Mouse (Mus musculus) heart, embryonic 14.5 days (tissue): Measurements from ENCODE around the gene Ubr3. TPM values are rescaled to one million over a fixed set of nuclear protein-coding genes. Genes with fewer than 3 reads are reported as not detected.
"Not testable (repeated sequence)": the region's sequence is repeated elsewhere in the genome, so short reads cannot be mapped to it uniquely, and the experiment has no call there.

Experiments
- ATAC-seq: fragments of 200-750 bp; cut with Nextera tagmentation; 2 replicates; pipeline ENCODE4 v1.8.0; 2017; ENCODE audit warnings: low read depth, moderate TSS enrichment; ENCODE audit not compliant: insufficient number of reproducible peaks, insufficient read depth, low FRiP score
- H3K27ac ChIP-seq, 2 experiments: fragments of 200-500 bp in 1 of 2; fragments of 300-500 bp in 1 of 2; sonication (generic) in 1 of 2; replicated peaks in 1 of 2; 2 replicates each; pipeline ENCODE4 v1.5.1; 2012 to 2014; ENCODE audit warnings: low read depth in 2 of 2, low read length in 2 of 2, control low read depth in 1 of 2, mild to moderate bottlenecking in 1 of 2, mixed read lengths in 1 of 2; ENCODE audit not compliant: control insufficient read depth in 1 of 2, insufficient read depth in 1 of 2
- H3K27me3 ChIP-seq: fragments of 300-500 bp; sonication (generic); 2 replicates; pipeline ENCODE4 v1.6.1; 2014; ENCODE audit warnings: mild to moderate bottlenecking, low read length, control low read depth; ENCODE audit not compliant: control insufficient read depth, insufficient read depth
- H3K36me3 ChIP-seq: fragments of 300-500 bp; sonication (generic); 2 replicates; pipeline ENCODE4 v1.6.1; 2014; ENCODE audit warnings: mild to moderate bottlenecking, control low read depth, low read length, mixed read lengths; ENCODE audit not compliant: control insufficient read depth, insufficient read depth
- H3K4me1 ChIP-seq, 2 experiments: fragments of 200-500 bp in 1 of 2; fragments of 300-500 bp in 1 of 2; sonication (generic) in 1 of 2; 2 replicates each; pipeline ENCODE4 v1.6.1; 2012 to 2014; ENCODE audit warnings: low read length in 2 of 2, control low read depth in 1 of 2, mixed read lengths in 1 of 2; ENCODE audit not compliant: control insufficient read depth in 2 of 2, insufficient read depth in 2 of 2
- H3K4me2 ChIP-seq: fragments of 300-500 bp; sonication (generic); 2 replicates; pipeline ENCODE4 v1.6.1; 2014; ENCODE audit warnings: mild to moderate bottlenecking, low read length
- H3K4me3 ChIP-seq, 2 experiments: fragments of 200-500 bp in 1 of 2; fragments of 300-500 bp in 1 of 2; sonication (generic) in 1 of 2; 2 replicates each; pipeline ENCODE4 v1.5.1; 2012 to 2014; ENCODE audit warnings: low read length in 2 of 2, mild to moderate bottlenecking in 2 of 2, control low read depth in 1 of 2, low read depth in 1 of 2, moderate library complexity in 1 of 2; ENCODE audit not compliant: control insufficient read depth in 1 of 2, insufficient read depth in 1 of 2
- H3K9ac ChIP-seq: fragments of 300-500 bp; sonication (generic); 2 replicates; pipeline ENCODE4 v1.6.1; 2014; ENCODE audit warnings: mild to moderate bottlenecking, low read length
- H3K9me3 ChIP-seq: fragments of 300-500 bp; sonication (generic); 2 replicates; pipeline ENCODE4 v1.6.1; 2016; ENCODE audit warnings: low read length, control low read depth; ENCODE audit not compliant: control insufficient read depth
- WGBS: fragments of 180-500 bp; shearing (Covaris S2); extraction: QIAGEN DNeasy Blood & Tissue Kit; methylation state at CpG from one replicate; pipeline ENCODE4 v1.1.7; 2014; 5-methylcytosine and 5-hydroxymethylcytosine counted together
- polyA plus RNA-seq: library from polyadenylated mRNA; unstranded; fragments of >200 nt; fragmentation: Nextera tagmentation; extraction: Ambion mirVana; gene quantifications from 2 replicates; pipeline ENCODE4 v1.2.1, GENCODE M21; 2014

Gene Ubr3
- polyA plus RNA-seq, 1 experiment from 2014 or later, result 19.9 TPM

DNA sequence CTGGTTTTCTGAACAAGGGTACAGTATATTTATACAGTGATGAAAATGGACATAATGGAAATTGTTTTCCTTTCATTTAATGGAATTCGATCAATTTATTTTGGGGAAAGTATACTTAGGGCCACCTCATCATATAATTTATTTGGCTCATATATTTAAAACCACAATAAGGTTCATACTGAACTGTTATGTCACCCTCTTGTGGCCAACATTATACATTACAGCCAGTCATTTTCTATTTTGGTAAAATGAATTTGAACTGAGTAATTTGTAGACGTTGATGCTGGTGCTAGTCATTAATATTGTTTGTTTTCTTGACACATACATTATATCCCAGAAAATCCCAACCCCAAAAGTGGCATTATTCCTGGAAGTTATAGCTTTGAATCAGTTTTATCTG is 58.6 kb downstream of the Ubr3 start:
- Histone ChIP-seq H3K9me3 (no peaks in the 10 kb centered on the region), H3K36me3 (peaks cover 65% of the 10 kb centered on the region), H3K4me3 (no peak overlapping the region), H3K4me1 (no peaks in the 10 kb centered on the region), H3K27me3 (no peaks in the 10 kb centered on the region), H3K9ac (no peak overlapping the region), H3K27ac (no peak overlapping the region), H3K4me2 (no peak overlapping the region)
- ATAC-seq, result no peak
- 49% methylated on average over 2 of the region's 2 CpGs for WGBS

DNA sequence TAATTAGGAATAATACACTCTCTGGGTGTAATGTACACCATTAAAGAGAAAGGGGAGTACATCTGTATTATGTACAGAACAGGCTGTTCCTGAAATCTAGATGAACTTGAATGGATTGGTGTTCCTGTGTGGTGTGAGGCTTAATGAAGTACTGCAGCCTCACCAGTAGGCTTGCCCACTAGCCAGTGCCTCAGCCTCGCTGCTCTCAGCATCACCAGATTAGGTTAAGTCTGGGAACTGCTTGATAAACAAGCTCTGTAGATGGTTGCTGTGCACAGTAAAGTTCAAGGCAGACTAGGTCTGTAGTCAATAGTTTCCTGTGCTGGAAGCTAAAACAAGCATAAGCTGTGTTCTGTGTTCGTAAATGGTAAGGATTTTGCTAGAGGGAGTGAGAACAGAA is 60.6 kb downstream of the Ubr3 start:
- H3K9me3 ChIP-seq, result no peaks in the 10 kb centered on the region
- H3K27ac ChIP-seq, result no peak overlapping the region
- ATAC-seq, result no peak
- no peak overlapping the region for H3K9ac ChIP-seq
- no peaks in the 10 kb centered on the region for H3K27me3 ChIP-seq
- peaks cover 70% of the 10 kb centered on the region for H3K36me3 ChIP-seq
- H3K4me2 ChIP-seq, result no peak overlapping the region
- H3K4me1 ChIP-seq, result no peaks in the 10 kb centered on the region
- no peak overlapping the region for H3K4me3 ChIP-seq
- WGBS, result 87% methylated on average over 2 of the region's 2 CpGs

DNA sequence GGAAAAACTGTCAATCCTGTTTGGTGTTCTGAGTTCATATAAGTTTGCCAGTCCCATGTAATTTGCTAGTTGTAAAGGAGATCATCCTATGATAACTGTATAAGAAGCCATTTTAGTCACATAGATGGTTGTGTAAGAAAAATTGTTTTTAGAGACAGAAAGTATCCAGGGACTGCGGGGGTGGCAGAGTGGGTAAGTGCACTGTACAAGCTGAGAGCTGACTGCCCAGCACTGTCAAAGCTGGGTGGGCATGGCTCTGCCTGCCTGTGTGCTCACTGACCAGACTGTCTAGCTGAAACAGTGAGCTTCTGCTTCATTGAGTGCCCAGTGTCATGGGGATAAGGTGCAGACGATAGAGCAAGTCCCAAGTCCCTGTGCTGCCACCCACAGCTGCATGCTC is 77.8 kb downstream of the Ubr3 start:
- no peaks in the 10 kb centered on the region for H3K4me1 ChIP-seq
- H3K9ac ChIP-seq, result no peak overlapping the region
- H3K4me3 ChIP-seq, result no peak overlapping the region
- H3K36me3 ChIP-seq, result peaks cover 62% of the 10 kb centered on the region
- WGBS, result 83% methylated on average over 2 of the region's 2 CpGs
- ATAC-seq, result no peak
- H3K27ac ChIP-seq, result no peak overlapping the region
- no peaks in the 10 kb centered on the region for H3K9me3 ChIP-seq
- H3K27me3 ChIP-seq, result no peaks in the 10 kb centered on the region
- H3K4me2 ChIP-seq, result no peak overlapping the region

DNA sequence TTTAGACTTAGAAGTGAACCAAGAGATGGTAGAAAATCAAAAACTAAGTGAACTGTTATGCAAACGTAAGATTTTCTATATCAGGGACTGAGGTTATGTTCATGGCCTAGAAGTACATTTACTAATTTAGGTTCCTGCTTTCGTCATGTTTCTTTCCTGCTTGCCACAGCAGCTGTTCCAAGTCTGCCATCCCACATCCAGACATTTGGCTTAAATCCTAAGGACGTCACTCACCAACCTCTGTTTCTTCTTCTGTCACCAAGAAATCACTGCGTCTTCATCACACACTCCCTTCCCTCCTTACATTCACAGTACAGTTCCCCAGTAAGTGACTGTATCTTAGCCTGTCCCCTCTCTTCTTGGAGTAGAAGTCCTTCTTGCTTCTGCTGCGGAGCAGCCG is 92.2 kb downstream of the Ubr3 start:
- WGBS, result 87% methylated on average over 6 of the region's 6 CpGs
- peaks cover 66% of the 10 kb centered on the region for H3K36me3 ChIP-seq
- no peak for ATAC-seq

DNA sequence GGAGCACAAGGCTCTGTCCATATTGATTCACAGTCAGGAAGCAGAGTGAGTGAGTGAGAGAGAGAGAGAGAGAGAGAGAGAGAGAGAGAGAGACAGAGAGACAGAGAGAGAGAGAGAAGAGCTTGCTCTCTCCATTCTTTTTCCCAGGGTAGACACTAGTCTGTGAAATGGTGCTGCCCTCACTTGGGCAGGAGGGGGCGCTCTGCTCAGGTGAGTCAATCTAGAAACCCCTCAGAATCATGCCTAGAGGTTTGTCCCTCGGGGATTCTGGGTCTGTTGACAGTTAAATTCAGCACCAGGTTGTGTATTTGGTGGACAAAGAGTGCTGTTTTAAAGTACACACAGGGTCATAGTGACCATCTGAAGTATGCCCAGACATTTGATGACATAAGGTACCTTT is 93.6 kb downstream of the Ubr3 start:
- H3K27ac ChIP-seq, result no peak overlapping the region
- no peak for ATAC-seq
- H3K9me3 ChIP-seq, result no peaks in the 10 kb centered on the region
- H3K27me3 ChIP-seq, result no peaks in the 10 kb centered on the region
- no peak overlapping the region for H3K4me2 ChIP-seq
- no peak overlapping the region for H3K9ac ChIP-seq
- H3K4me3 ChIP-seq, result no peak overlapping the region
- no peaks in the 10 kb centered on the region for H3K4me1 ChIP-seq
- peaks cover 69% of the 10 kb centered on the region for H3K36me3 ChIP-seq
- WGBS, result 54% methylated on average over 2 of the region's 2 CpGs

More for the DNA sequence above, 92.2 kb downstream of the Ubr3 start:
- H3K27me3 ChIP-seq, result no peaks in the 10 kb centered on the region
- no peaks in the 10 kb centered on the region for H3K4me1 ChIP-seq
- no peak overlapping the region for H3K4me3 ChIP-seq
- no peak overlapping the region for H3K27ac ChIP-seq
- no peak overlapping the region for H3K9ac ChIP-seq
- no peak overlapping the region for H3K4me2 ChIP-seq
- H3K9me3 ChIP-seq, result no peaks in the 10 kb centered on the region

DNA sequence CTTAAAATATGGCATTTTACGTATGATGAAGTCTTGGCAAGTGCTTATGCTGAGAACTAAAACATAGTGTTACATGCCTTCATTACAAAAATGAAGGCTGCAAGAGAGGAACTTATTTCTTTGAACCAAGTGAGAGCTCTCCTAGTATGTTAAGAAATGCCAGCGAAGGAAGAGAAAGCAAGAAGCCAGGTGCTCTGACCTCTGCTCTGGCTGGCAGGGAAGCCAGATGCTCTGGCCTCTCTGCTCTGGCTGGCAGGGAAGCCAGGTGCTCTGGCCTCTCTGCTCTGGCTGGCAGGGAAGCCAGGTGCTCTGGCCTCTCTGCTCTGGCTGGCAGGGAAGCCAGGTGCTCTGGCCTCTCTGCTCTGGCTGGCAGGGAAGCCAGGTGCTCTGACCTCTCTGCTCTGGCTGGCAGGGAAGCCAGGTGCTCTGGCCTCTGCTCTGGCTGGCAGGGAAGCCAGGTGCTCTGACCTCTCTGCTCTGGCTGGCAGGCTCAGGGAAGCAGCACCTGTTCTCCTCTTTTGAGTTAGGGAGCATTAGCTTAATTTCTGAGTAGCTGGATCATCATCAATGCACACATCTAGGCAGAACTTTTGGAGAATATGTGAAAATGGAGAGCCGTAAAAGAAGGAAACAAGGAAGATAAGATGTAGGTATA is 97.2 kb downstream of the Ubr3 start:
- ATAC-seq, H3K27me3 ChIP-seq, H3K27ac ChIP-seq, H3K4me3 ChIP-seq, H3K9me3 ChIP-seq, H3K9ac ChIP-seq, H3K4me2 ChIP-seq, H3K4me1 ChIP-seq: not testable (repeated sequence)
- peaks cover 69% of the 10 kb centered on the region for H3K36me3 ChIP-seq
- 79% methylated on average over 3 of the region's 3 CpGs for WGBS

DNA sequence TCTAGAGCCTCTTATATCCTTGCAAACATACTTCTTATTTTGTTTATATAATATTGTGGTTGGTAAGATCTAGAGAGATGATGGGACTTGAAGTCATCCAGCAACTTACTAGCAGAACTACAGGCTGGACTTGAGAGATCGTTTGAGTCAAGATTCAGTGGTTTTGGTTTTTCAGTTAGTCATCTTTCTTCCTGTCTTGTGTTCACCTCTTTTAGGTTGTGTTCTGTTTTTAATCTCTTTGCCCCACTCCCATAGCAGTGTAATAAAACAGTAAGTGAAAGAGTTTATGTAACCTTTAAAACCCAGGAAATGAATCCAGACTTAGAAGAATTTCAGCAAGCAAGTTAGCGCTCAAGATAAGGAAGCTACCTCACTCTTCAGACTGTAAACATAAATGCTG is 97.7 kb downstream of the Ubr3 start:
- 81% methylated on average over 2 of the region's 2 CpGs for WGBS
- Histone ChIP-seq H3K9ac (no peak overlapping the region), H3K4me3 (no peak overlapping the region), H3K36me3 (peaks cover 66% of the 10 kb centered on the region), H3K27me3 (no peaks in the 10 kb centered on the region), H3K27ac (no peak overlapping the region), H3K9me3 (no peaks in the 10 kb centered on the region), H3K4me1 (no peaks in the 10 kb centered on the region), H3K4me2 (no peak overlapping the region)
- ATAC-seq, result no peak

DNA sequence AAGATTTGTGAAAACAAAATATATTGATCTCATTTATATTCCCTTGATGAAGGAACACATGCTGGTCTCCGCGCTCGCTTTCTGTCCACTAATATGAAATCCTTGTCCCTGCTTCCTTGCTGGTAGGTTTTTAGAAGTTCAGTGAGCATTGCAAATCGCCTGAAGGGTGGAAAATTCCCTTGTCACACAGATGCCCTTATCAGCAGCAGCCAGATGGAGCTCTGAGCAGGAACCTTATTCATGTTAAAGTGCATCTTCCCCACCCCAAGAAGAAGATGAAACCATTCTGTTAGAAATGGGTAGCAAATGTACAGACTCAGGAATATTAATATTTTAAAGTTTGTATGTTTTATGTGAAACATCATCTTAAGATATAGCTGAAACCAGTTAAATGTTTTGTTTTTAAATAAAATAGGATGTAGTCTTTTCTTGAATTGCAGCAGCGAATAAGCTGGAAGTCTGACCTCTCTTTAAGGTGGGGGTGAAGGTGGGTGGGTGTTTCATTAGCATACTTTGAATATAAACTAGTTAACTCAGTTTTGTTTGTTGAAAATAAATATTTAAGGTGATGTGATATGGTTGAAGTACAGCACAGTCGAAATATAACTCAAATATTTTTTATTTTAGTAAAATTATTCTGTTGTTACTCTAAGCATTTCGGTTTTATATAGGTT is 102.2 kb downstream of the Ubr3 start:
- H3K4me1 ChIP-seq, result no peaks in the 10 kb centered on the region
- H3K36me3 ChIP-seq, result peaks cover 55% of the 10 kb centered on the region
- H3K9me3 ChIP-seq, result no peaks in the 10 kb centered on the region
- no peak overlapping the region for H3K9ac ChIP-seq
- no peak overlapping the region for H3K4me2 ChIP-seq
- no peak for ATAC-seq
- no peak overlapping the region for H3K4me3 ChIP-seq
- no peak overlapping the region for H3K27ac ChIP-seq
- WGBS, result 70% methylated on average over 7 of the region's 7 CpGs
- no peaks in the 10 kb centered on the region for H3K27me3 ChIP-seq
